In the genomic region with DNA sequence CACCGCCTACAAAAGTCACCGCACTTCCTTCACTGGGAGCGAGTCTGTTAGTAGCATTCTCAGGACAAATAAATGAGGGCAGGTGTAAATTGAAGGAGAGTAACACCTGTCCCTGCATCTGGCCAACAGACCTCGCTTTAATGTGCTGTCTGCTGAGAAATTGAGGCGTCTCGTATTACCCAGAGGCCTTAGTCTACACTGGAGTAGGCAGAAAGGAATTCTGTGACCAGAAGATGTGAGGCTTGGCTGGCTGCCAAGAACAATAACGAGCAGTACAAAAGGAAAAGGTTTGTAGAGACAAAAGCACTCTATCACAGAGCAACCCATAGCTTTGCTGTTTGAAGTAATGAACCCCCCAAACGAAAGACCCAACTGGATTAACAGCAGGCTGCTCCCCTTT, we compare ENCODE assay signal across 8 mouse cellular contexts.
DNase-seq lines count a peak whose midpoint lies in the region; ATAC-seq lines count a peak whose summit lies in the region.

No protein-coding gene starts in this region.

- no peak overlapping the region for H3K9ac ChIP-seq in intestine, embryonic 16.5 days (ENCODE audit: low read depth, low read length)
- H3K9ac ChIP-seq in intestine, embryonic 15.5 days, result no peak overlapping the region
- H3K9ac ChIP-seq in heart, embryonic 16.5 days (ENCODE audit: low read length), result no peak overlapping the region
- no peak overlapping the region for H3K9ac ChIP-seq in midbrain, embryonic 14.5 days (replicated peaks; ENCODE audit: low read length)

- no peaks in the 10 kb centered on the region for H3K9me3 ChIP-seq in intestine, embryonic 16.5 days (ENCODE audit: control insufficient read depth, low read length)
- H3K9me3 ChIP-seq in intestine, embryonic 15.5 days, result no peaks in the 10 kb centered on the region
- no peaks in the 10 kb centered on the region for H3K9me3 ChIP-seq in embryonic facial prominence, embryonic 10.5 days
- no peaks in the 10 kb centered on the region for H3K9me3 ChIP-seq in heart, embryonic 16.5 days (replicated peaks; ENCODE audit: control insufficient read depth, low read length)
- no peaks in the 10 kb centered on the region for H3K9me3 ChIP-seq in midbrain, embryonic 14.5 days (ENCODE audit: control insufficient read depth, low read length)

- no peak overlapping the region for H3K27ac ChIP-seq in intestine, embryonic 16.5 days (ENCODE audit: low read length)
- no peak overlapping the region for H3K27ac ChIP-seq in intestine, embryonic 15.5 days
- peak overlapping the region; percentile 70 for H3K27ac ChIP-seq in embryonic facial prominence, embryonic 10.5 days (replicated peaks)
- peak overlapping the region; percentile 35; the same call in 1 of the 2 replicates for H3K27ac ChIP-seq in heart, embryonic 16.5 days (ENCODE audit: low read length)
- H3K27ac ChIP-seq in midbrain, embryonic 14.5 days (replicated peaks; ENCODE audit: low read depth, low read length), result no peak overlapping the region

- WGBS in intestine, embryonic 16.5 days, result 39% methylated on average over 8 of the region's 8 CpGs
- 38% methylated on average over 8 of the region's 8 CpGs for WGBS in intestine, embryonic 15.5 days
- WGBS in embryonic facial prominence, embryonic 10.5 days, result 42% methylated on average over 8 of the region's 8 CpGs
- WGBS in heart, embryonic 16.5 days, result 38% methylated on average over 8 of the region's 8 CpGs
- 40% methylated on average over 8 of the region's 8 CpGs for WGBS in midbrain, embryonic 14.5 days

- peak; percentile 74 for DNase-seq in embryonic facial prominence, embryonic 10.5 days (ENCODE audit: low spot score)
- peak; percentile 3 for DNase-seq in layer of hippocampus, adult 9-11 months
- DNase-seq in midbrain, embryonic 14.5 days, result peak; percentile 76
- peak; percentile 5 for DNase-seq in testis, postnatal 14 days (ENCODE audit: low spot score)
- no peak for DNase-seq in natural killer cell, adult 2 months (ENCODE audit: low spot score in 2 of 2)

- no peaks in the 10 kb centered on the region for H3K27me3 ChIP-seq in intestine, embryonic 16.5 days (replicated peaks; ENCODE audit: control insufficient read depth, insufficient read depth, low read length)
- no peaks in the 10 kb centered on the region for H3K27me3 ChIP-seq in intestine, embryonic 15.5 days (replicated peaks)
- H3K27me3 ChIP-seq in embryonic facial prominence, embryonic 10.5 days (replicated peaks; ENCODE audit: low read depth, poor library complexity, severe bottlenecking), result no peaks in the 10 kb centered on the region
- H3K27me3 ChIP-seq in heart, embryonic 16.5 days (ENCODE audit: control insufficient read depth, insufficient read depth, low read length), result no peaks in the 10 kb centered on the region
- H3K27me3 ChIP-seq in midbrain, embryonic 14.5 days (ENCODE audit: control insufficient read depth, insufficient read depth, low read length), result no peaks in the 10 kb centered on the region

- H3K4me2 ChIP-seq in intestine, embryonic 16.5 days (ENCODE audit: low read depth, low read length), result no peak overlapping the region
- no peak overlapping the region for H3K4me2 ChIP-seq in intestine, embryonic 15.5 days (replicated peaks)
- H3K4me2 ChIP-seq in heart, embryonic 16.5 days (ENCODE audit: low read depth, low read length), result no peak overlapping the region
- no peak overlapping the region for H3K4me2 ChIP-seq in midbrain, embryonic 14.5 days (ENCODE audit: low read length)

- peak; percentile 18; the same call in 1 of the 2 replicates for ATAC-seq in intestine, embryonic 16.5 days
- no peak for ATAC-seq in intestine, embryonic 15.5 days
- ATAC-seq in heart, embryonic 16.5 days (replicated peaks; ENCODE audit: extremely low read depth, insufficient read depth, low FRiP score), result peak; percentile 75
- peak; percentile 32; the same call in 1 of the 2 replicates for ATAC-seq in midbrain, embryonic 14.5 days (ENCODE audit: low FRiP score, low TSS enrichment)

- H3K4me3 ChIP-seq in intestine, embryonic 16.5 days (ENCODE audit: low read length), result no peak overlapping the region
- no peak overlapping the region for H3K4me3 ChIP-seq in intestine, embryonic 15.5 days (replicated peaks)
- H3K4me3 ChIP-seq in embryonic facial prominence, embryonic 10.5 days, result no peak overlapping the region
- H3K4me3 ChIP-seq in heart, embryonic 16.5 days (ENCODE audit: low read length), result no peak overlapping the region
- no peak overlapping the region for H3K4me3 ChIP-seq in midbrain, embryonic 14.5 days (replicated peaks; ENCODE audit: low read depth, low read length)

- H3K36me3 ChIP-seq in intestine, embryonic 16.5 days (ENCODE audit: control insufficient read depth, insufficient read depth, low read length), result no peaks in the 10 kb centered on the region
- H3K36me3 ChIP-seq in intestine, embryonic 15.5 days, result no peaks in the 10 kb centered on the region
- H3K36me3 ChIP-seq in embryonic facial prominence, embryonic 10.5 days (replicated peaks), result no peaks in the 10 kb centered on the region
- no peaks in the 10 kb centered on the region for H3K36me3 ChIP-seq in heart, embryonic 16.5 days (ENCODE audit: control insufficient read depth, insufficient read depth)
- H3K36me3 ChIP-seq in midbrain, embryonic 14.5 days (ENCODE audit: control insufficient read depth, insufficient read depth, low read length), result no peaks in the 10 kb centered on the region

- H3K4me1 ChIP-seq in intestine, embryonic 16.5 days (ENCODE audit: control insufficient read depth, insufficient read depth, low read length), result no peaks in the 10 kb centered on the region
- H3K4me1 ChIP-seq in intestine, embryonic 15.5 days (replicated peaks), result 0 out of 2 replicates have a peak, but pooled peaks cover 4% of the 10 kb centered on the region
- peaks cover 18% of the 10 kb centered on the region for H3K4me1 ChIP-seq in embryonic facial prominence, embryonic 10.5 days
- peaks cover 7% of the 10 kb centered on the region for H3K4me1 ChIP-seq in heart, embryonic 16.5 days (ENCODE audit: control insufficient read depth, insufficient read depth, low read length)
- no peaks in the 10 kb centered on the region for H3K4me1 ChIP-seq in midbrain, embryonic 14.5 days (ENCODE audit: control insufficient read depth, insufficient read depth, low read length)

Comparison
In these comparisons a context has a peak if more than half of its experiments do, and no peak if none do; other contexts are left out.
1. H3K27ac ChIP-seq: peak in embryonic facial prominence, embryonic 10.5 days (single experiment) and heart, embryonic 16.5 days (single experiment); none in intestine, embryonic 16.5 days (single experiment), intestine, embryonic 15.5 days (single experiment) and midbrain, embryonic 14.5 days (single experiment).
2. DNase-seq: peak in embryonic facial prominence, embryonic 10.5 days (single experiment), layer of hippocampus, adult 9-11 months (single experiment), midbrain, embryonic 14.5 days (single experiment) and testis, postnatal 14 days (single experiment); none in natural killer cell, adult 2 months (0 of 2).